Mouse (Mus musculus) kidney, adult 2 months (tissue): ENCODE results near the gene Wscd1. TPM values are rescaled to one million over a fixed set of nuclear protein-coding genes. Genes with fewer than 3 reads are reported as not detected.

Experiments
- DNase-seq: peaks from one replicate; pipeline ENCODE4 v3.0.0; 2021
- H3K27ac ChIP-seq: fragments of 200-500 bp; 2 replicates; pipeline ENCODE4 v1.5.1; 2012; ENCODE audit warnings: low read depth, low read length, control low read depth, inconsistent platforms; ENCODE audit not compliant: insufficient read depth
- H3K27me3 ChIP-seq: fragments of 200-500 bp; replicated peaks from 2 replicates; pipeline ENCODE4 v1.6.1; 2012; ENCODE audit warnings: mild to moderate bottlenecking, moderate library complexity, low read length, inconsistent platforms; ENCODE audit not compliant: control insufficient read depth, insufficient read depth
- H3K36me3 ChIP-seq: fragments of 200-500 bp; 2 replicates; pipeline ENCODE4 v1.6.1; 2012; ENCODE audit warnings: mild to moderate bottlenecking, moderate library complexity, low read length, inconsistent platforms; ENCODE audit not compliant: control insufficient read depth, insufficient read depth
- H3K4me1 ChIP-seq: fragments of 200-500 bp; 2 replicates; pipeline ENCODE4 v1.6.1; 2011; ENCODE audit warnings: low read length; ENCODE audit not compliant: control insufficient read depth, insufficient read depth
- H3K4me3 ChIP-seq: fragments of 200-500 bp; 2 replicates; pipeline ENCODE4 v1.5.1; 2011; ENCODE audit warnings: mild to moderate bottlenecking, low read depth, low read length, control low read depth; ENCODE audit not compliant: insufficient read depth
- CTCF ChIP-seq: fragments of 200-500 bp; conservative IDR thresholded peaks from 2 replicates; pipeline ENCODE4 v1.5.1; 2011; ENCODE audit warnings: low read depth, mild to moderate bottlenecking, control low read depth, low read length, moderate library complexity, mixed read lengths; ENCODE audit not compliant: insufficient read depth, insufficient read length
- POLR2A ChIP-seq: fragments of 200-500 bp; IDR thresholded peaks from one replicate; pipeline ENCODE4 v1.6.1; 2011; ENCODE audit warnings: low read depth, low read length, control low read depth
- WGBS: fragments of 180-500 bp; shearing (Covaris S2); methylation state at CpG from one replicate; pipeline ENCODE4 v1.1.7; 2018; 5-methylcytosine and 5-hydroxymethylcytosine counted together
- polyA plus RNA-seq: library from polyadenylated mRNA; depleted of rRNA; stranded (reverse); fragments of >200 nt; gene quantifications from 2 replicates; pipeline ENCODE4 v1.2.3, GENCODE M21; 2012

The Wscd1 gene
- polyA plus RNA-seq, 1 experiment = 12.5 TPM

DNA sequence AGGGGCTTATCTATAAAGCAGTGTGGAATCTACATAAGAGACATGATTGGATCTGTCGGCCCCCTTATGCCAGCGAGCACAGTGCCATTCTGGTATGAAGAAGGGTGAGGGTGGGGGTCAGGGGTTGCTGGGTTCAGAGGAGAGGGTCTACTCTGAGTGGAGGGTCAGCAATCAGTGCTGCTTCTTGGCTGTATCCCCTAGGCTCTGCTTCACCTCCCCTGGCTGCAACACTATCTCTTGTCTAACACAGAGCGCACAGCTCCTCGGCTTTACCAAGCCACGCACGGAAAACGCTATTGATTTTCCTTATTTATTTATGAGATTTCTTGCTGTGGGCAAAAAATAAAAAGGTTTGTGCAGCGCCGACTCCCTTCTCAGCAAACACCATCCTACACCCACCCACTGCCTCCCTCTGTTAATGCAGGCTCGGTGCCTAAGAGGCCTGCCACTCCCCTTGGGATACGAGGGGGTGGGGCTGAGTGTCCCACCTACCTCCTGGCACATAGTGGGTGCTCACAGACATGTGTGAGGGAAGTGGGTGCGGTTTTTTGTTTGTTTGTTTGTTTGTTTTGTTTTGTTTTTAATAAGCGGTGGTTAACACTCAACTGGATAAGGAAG lies 32.1 kb downstream of the Wscd1 start:
- no peaks in the 10 kb centered on the region for H3K27me3 ChIP-seq
- no peak overlapping the region for H3K27ac ChIP-seq
- 83% methylated on average over 13 of the region's 13 CpGs for WGBS
- no peak for DNase-seq
- no peak overlapping the region for H3K4me3 ChIP-seq
- TF ChIP-seq CTCF (no peak), POLR2A (no peak)
- H3K4me1 ChIP-seq = no peaks in the 10 kb centered on the region
- no peaks in the 10 kb centered on the region for H3K36me3 ChIP-seq

DNA sequence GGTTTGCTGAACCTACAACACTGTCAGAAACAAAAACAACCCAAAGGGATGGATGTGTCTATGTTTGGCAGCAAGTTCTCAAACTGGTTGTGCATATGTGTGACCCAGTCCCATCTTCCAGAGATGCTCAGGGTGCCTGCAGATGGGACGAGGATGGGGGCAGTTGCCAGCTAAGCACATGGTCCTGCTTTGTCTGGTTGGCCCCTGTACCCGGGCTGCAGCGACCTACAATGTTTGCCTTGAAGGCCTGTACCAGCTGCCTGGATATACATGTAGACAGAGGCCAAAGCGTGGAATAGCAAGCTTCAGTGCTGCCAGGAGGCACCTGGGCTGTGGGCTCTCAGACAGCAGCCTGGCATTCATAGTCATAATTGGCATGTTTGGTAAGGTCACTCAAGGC lies 35.8 kb downstream of the Wscd1 start:
- Histone ChIP-seq H3K36me3 (no peaks in the 10 kb centered on the region), H3K27ac (no peak overlapping the region), H3K4me1 (no peaks in the 10 kb centered on the region), H3K4me3 (no peak overlapping the region), H3K27me3 (no peaks in the 10 kb centered on the region)
- DNase-seq = no peak
- 95% methylated on average over 4 of the region's 4 CpGs for WGBS
- TF ChIP-seq POLR2A (no peak), CTCF (no peak)

GRCm38 (mm10) chr11:71788209-71788608 lies 38.5 kb downstream of the Wscd1 start:
- 39% methylated on average over 4 of the region's 4 CpGs for WGBS

DNA sequence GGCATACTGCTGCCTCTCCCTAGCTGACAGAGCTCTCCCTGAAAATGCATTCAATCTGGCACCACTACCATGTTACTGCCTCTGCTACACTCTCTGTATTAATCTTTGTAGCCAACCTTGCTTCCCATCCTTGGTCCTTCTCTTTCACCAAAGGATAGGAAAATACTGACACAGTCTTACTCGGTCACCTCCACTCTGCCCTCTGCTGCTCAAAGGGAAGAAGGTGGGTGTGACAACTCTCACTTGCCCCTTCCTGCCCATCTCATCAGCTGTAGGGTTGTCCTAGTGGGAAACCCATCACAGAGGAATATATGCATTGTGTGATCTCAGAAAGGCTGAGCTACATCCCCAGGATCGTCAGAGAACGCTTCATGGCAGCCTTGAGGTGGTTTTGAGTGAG lies 40.5 kb downstream of the Wscd1 start:
- TF ChIP-seq POLR2A = no peak
- no peak overlapping the region for H3K27ac ChIP-seq
- WGBS = 81% methylated on average over 3 of the region's 3 CpGs
- H3K27me3 ChIP-seq = no peaks in the 10 kb centered on the region
- H3K36me3 ChIP-seq = no peaks in the 10 kb centered on the region
- H3K4me3 ChIP-seq = no peak overlapping the region
- H3K4me1 ChIP-seq = 0 out of 2 replicates have a peak, but pooled peaks cover 3% of the 10 kb centered on the region
- DNase-seq = peak; percentile 8

More at GRCm38 (mm10) chr11:71788209-71788608, 38.5 kb downstream of the Wscd1 start:
- peak; percentile 19 for DNase-seq
- no peaks in the 10 kb centered on the region for H3K27me3 ChIP-seq
- H3K4me3 ChIP-seq = no peak overlapping the region
- H3K4me1 ChIP-seq = 0 out of 2 replicates have a peak, but pooled peaks cover 3% of the 10 kb centered on the region
- TF ChIP-seq POLR2A = no peak
- TF ChIP-seq CTCF = no peak
- no peak overlapping the region for H3K27ac ChIP-seq
- no peaks in the 10 kb centered on the region for H3K36me3 ChIP-seq

- Histone ChIP-seq H3K27me3 (no peaks in the 10 kb centered on the region), H3K27ac (no peak overlapping the region), H3K4me3 (no peak overlapping the region), H3K4me1 (no peaks in the 10 kb centered on the region), H3K36me3 (no peaks in the 10 kb centered on the region)
- TF ChIP-seq POLR2A (no peak), CTCF (no peak)
- DNase-seq = no peak
- 90% methylated on average over 4 of the region's 4 CpGs for WGBS
Measured at GRCm38 (mm10) chr11:71799206-71799605, 49.5 kb downstream of the Wscd1 start.

DNA sequence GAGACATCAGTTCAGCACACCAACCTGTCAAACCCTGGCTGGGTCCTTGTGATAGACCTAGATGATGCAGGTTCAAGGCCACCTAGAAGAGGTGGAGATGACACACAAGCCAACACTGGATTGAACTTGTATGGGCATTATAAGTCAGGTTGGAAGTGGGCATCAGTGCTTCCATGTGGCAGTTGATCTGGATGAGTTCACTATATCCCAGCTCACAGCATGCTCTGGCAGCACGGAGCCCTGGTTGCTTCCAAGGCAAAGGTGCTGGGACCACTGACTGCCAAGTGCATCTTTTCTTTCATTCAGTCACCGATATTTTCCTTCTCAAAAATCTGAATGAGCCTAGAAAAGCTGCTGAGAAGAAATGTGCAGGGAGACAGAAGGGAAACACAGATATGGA lies 58.8 kb downstream of the Wscd1 start:
- Histone ChIP-seq H3K27ac (no peak overlapping the region), H3K4me3 (no peak overlapping the region), H3K4me1 (no peaks in the 10 kb centered on the region), H3K36me3 (no peaks in the 10 kb centered on the region), H3K27me3 (no peaks in the 10 kb centered on the region)
- 92% methylated on average over 2 of the region's 2 CpGs for WGBS
- DNase-seq = no peak
- no peak for TF ChIP-seq CTCF
- no peak for TF ChIP-seq POLR2A

GRCm38 (mm10) chr11:71811828-71812227 lies 62.1 kb downstream of the Wscd1 start:
- Histone ChIP-seq H3K4me1 (no peaks in the 10 kb centered on the region), H3K27ac (no peak overlapping the region), H3K36me3 (no peaks in the 10 kb centered on the region), H3K27me3 (no peaks in the 10 kb centered on the region), H3K4me3 (no peak overlapping the region)
- TF ChIP-seq CTCF (no peak), POLR2A (no peak)
- no peak for DNase-seq
- 78% methylated on average over 2 of the region's 2 CpGs for WGBS

DNA sequence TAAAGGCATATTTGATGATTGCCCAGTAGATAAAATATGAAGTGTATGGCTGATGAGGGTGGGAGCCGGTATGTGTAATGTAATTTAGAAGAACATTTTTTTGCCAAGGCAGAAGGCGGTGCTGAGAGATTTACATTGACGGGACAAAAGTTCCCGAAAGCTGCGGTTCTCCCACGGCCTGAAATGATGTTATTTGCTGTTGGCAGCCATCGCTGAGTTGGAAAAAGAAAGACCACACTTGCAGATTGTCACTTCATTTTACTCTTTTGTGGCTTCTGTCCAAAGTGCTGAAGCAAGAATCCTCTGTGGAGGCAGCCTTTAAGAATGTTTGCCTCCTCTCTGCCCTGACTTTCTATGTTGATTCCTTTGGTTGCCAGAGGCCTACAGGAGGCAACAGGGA lies 63.2 kb downstream of the Wscd1 start:
- Histone ChIP-seq H3K4me1 (peaks cover 4% of the 10 kb centered on the region; the same call in 1 of the 2 replicates), H3K27me3 (no peaks in the 10 kb centered on the region), H3K36me3 (no peaks in the 10 kb centered on the region), H3K4me3 (no peak overlapping the region), H3K27ac (no peak overlapping the region)
- TF ChIP-seq POLR2A (no peak), CTCF (no peak)
- no peak for DNase-seq
- WGBS = 84% methylated on average over 7 of the region's 7 CpGs
